Mouse (Mus musculus) heart, postnatal 36 days (tissue): Measurements from ENCODE around the gene St3gal3. TPM values are rescaled to one million over a fixed set of nuclear protein-coding genes. Genes with fewer than 3 reads are reported as not detected.

Experiments used
- DNase-seq, 2 experiments: peaks; one replicate each; pipeline ENCODE4 v3.0.0; 2021 to 2022
- intact Hi-C: fragments of 180-260 bp; cut with DNase I; formaldehyde crosslinking; loops from one replicate; pipeline ENCODE4 v1.15.1; 2025
- total RNA-seq, 2 experiments: library from RNA; stranded (reverse); gene quantifications; 2 replicates each; pipeline ENCODE4 v1.2.3; 2021

St3gal3 gene
- total RNA-seq, 2 experiments from 2014 or later, result 60.3 to 66.4 TPM

GRCm38 (mm10) chr4:118031132-118031775 is 103.5 kb downstream of the St3gal3 start:
- peak; percentile 26 to 41 for DNase-seq
- intact Hi-C loops, result loop anchor here (5.0 kb wide), 1 partner anchor 41 kb away; no protein-coding TSS in a partner anchor

- intact Hi-C loops, result loop anchor here (5.0 kb wide), 1 partner anchor 42 kb away; no protein-coding TSS in a partner anchor
- no peak for DNase-seq
Observed at GRCm38 (mm10) chr4:118030330-118030729, 104.4 kb downstream of the St3gal3 start.

GRCm38 (mm10) chr4:118029892-118030291 is 104.8 kb downstream of the St3gal3 start:
- no peak for DNase-seq
- intact Hi-C loops, result loop anchor here (5.0 kb wide), 1 partner anchor 42 kb away; no protein-coding TSS in a partner anchor

- DNase-seq, result no peak
- intact Hi-C loops, result no loop called here
Observed at GRCm38 (mm10) chr4:118028994-118029393, 105.7 kb downstream of the St3gal3 start.

GRCm38 (mm10) chr4:118025931-118026330 is 108.8 kb downstream of the St3gal3 start:
- intact Hi-C loops, result no loop called here
- no peak for DNase-seq

- intact Hi-C loops, result no loop called here
- no peak for DNase-seq
Observed at GRCm38 (mm10) chr4:118025381-118025780, 109.3 kb downstream of the St3gal3 start.

- intact Hi-C loops, result no loop called here
- no peak for DNase-seq
Observed at GRCm38 (mm10) chr4:118022811-118023210, 111.9 kb downstream of the St3gal3 start.

- DNase-seq, result no peak
- intact Hi-C loops, result no loop called here
Observed at GRCm38 (mm10) chr4:118022406-118022805, 112.3 kb downstream of the St3gal3 start.

- DNase-seq, result no peak
- intact Hi-C loops, result no loop called here
Observed at GRCm38 (mm10) chr4:118019640-118020039, 115.1 kb downstream of the St3gal3 start.

- intact Hi-C loops, result no loop called here
- no peak for DNase-seq
Observed at GRCm38 (mm10) chr4:118019218-118019617, 115.5 kb downstream of the St3gal3 start.

GRCm38 (mm10) chr4:118017021-118017805 is 117.5 kb downstream of the St3gal3 start:
- intact Hi-C loops, result no loop called here
- DNase-seq, result no peak

- DNase-seq, result no peak
- intact Hi-C loops, result no loop called here
Observed at GRCm38 (mm10) chr4:118016323-118016911, 118.3 kb downstream of the St3gal3 start.

GRCm38 (mm10) chr4:118015636-118016035 is 119.1 kb downstream of the St3gal3 start:
- intact Hi-C loops, result no loop called here
- DNase-seq, result no peak

- intact Hi-C loops, result no loop called here
- DNase-seq, result no peak
Observed at GRCm38 (mm10) chr4:118015126-118015525, 119.6 kb downstream of the St3gal3 start.

GRCm38 (mm10) chr4:118010661-118011173 is 124.0 kb downstream of the St3gal3 start:
- DNase-seq, result no peak
- intact Hi-C loops, result no loop called here

GRCm38 (mm10) chr4:118008433-118009033 is 126.2 kb downstream of the St3gal3 start:
- intact Hi-C loops, result no loop called here

GRCm38 (mm10) chr4:118001355-118001754 is 133.4 kb downstream of the St3gal3 start:
- intact Hi-C loops, result no loop called here
- DNase-seq, result no peak

More at GRCm38 (mm10) chr4:118008433-118009033, 126.2 kb downstream of the St3gal3 start:
- no peak for DNase-seq

- DNase-seq, result no peak
- intact Hi-C loops, result no loop called here
Observed at GRCm38 (mm10) chr4:118000605-118001208, 134.0 kb downstream of the St3gal3 start.

GRCm38 (mm10) chr4:117999951-118000350 is 134.8 kb downstream of the St3gal3 start:
- DNase-seq, result no peak
- intact Hi-C loops, result no loop called here
